Mouse (Mus musculus) hindbrain, postnatal 0 days (tissue): ENCODE measurements around the gene Nwd1. TPM values are rescaled to one million over a fixed set of nuclear protein-coding genes. Genes with fewer than 3 reads are reported as not detected.

ENCODE experiments used
- ATAC-seq: fragments of 200-750 bp; cut with Nextera tagmentation; 2 replicates; pipeline ENCODE4 v1.8.0; 2017; ENCODE audit warnings: mild to moderate bottlenecking, moderate TSS enrichment, moderate library complexity
- DNase-seq: peaks from one replicate; pipeline ENCODE4 v3.0.0-alpha.2; 2015; ENCODE audit warnings: low spot score
- H3K27ac ChIP-seq: fragments of 300-500 bp; sonication (generic); 2 replicates; pipeline ENCODE4 v1.5.1; 2014; ENCODE audit warnings: mild to moderate bottlenecking
- H3K27me3 ChIP-seq: fragments of 300-500 bp; sonication (generic); 2 replicates; pipeline ENCODE4 v1.6.1; 2014; ENCODE audit warnings: low read length, mixed read lengths; ENCODE audit not compliant: insufficient read depth
- H3K36me3 ChIP-seq: fragments of 300-500 bp; sonication (generic); 2 replicates; pipeline ENCODE4 v1.6.1; 2014; ENCODE audit warnings: low read length, mixed read lengths; ENCODE audit not compliant: insufficient read depth
- H3K4me1 ChIP-seq: fragments of 300-500 bp; sonication (generic); 2 replicates; pipeline ENCODE4 v1.6.1; 2014; ENCODE audit warnings: antibody characterized with exemption, low read length, mixed read lengths; ENCODE audit not compliant: insufficient read depth
- H3K4me2 ChIP-seq: fragments of 300-500 bp; sonication (generic); 2 replicates; pipeline ENCODE4 v1.6.1; 2014; ENCODE audit warnings: low read depth, mild to moderate bottlenecking, low read length, moderate library complexity, mixed read lengths
- H3K4me3 ChIP-seq: fragments of 300-500 bp; sonication (generic); 2 replicates; pipeline ENCODE4 v1.5.1; 2014; ENCODE audit warnings: low read length
- H3K9ac ChIP-seq: fragments of 300-500 bp; sonication (generic); replicated peaks from 2 replicates; pipeline ENCODE4 v1.6.1; 2014; ENCODE audit warnings: mild to moderate bottlenecking, low read length, moderate library complexity, mixed read lengths
- H3K9me3 ChIP-seq: fragments of 300-500 bp; sonication (generic); 2 replicates; pipeline ENCODE4 v1.6.1; 2016; ENCODE audit warnings: low read length, mixed read lengths
- CTCF ChIP-seq: IDR thresholded peaks from 2 replicates; pipeline ENCODE4 v1.5.1; 2016; ENCODE audit warnings: antibody characterized with exemption, control low read depth, low read depth
- WGBS: fragments of 180-500 bp; shearing (Covaris S2); extraction: QIAGEN DNeasy Blood & Tissue Kit; methylation state at CpG from one replicate; pipeline ENCODE4 v1.1.7; 2014; 5-methylcytosine and 5-hydroxymethylcytosine counted together
- polyA plus RNA-seq: library from polyadenylated mRNA; unstranded; fragments of >200 nt; fragmentation: Nextera tagmentation; extraction: Ambion mirVana; gene quantifications from 2 replicates; pipeline ENCODE4 v1.2.1, GENCODE M21; 2015
- total RNA-seq: library from RNA; depleted of rRNA; stranded (reverse); fragments of >200 nt; gene quantifications from 2 replicates; pipeline ENCODE4 v1.2.3, GENCODE M21; 2014; rRNA removed

Gene Nwd1
- 42.1 and 50.7 TPM in 2 replicates for total RNA-seq
- 2.9 and 3.1 TPM in 2 replicates for polyA plus RNA-seq

GRCm38 (mm10) chr8:72646060-72646767 is at the start of gene Nwd1:
Gene Nwd1 (plus strand): TSS chr8:72646711.
- H3K36me3 ChIP-seq: no peaks in the 10 kb centered on the region
- no peaks in the 10 kb centered on the region for H3K27me3 ChIP-seq
- H3K4me1 ChIP-seq: peaks cover 6% of the 10 kb centered on the region
- TF ChIP-seq CTCF: peak; percentile 2; the same call in 1 of the 2 replicates
- H3K27ac ChIP-seq: peak within 1 kb of the TSS; percentile 81
- ATAC-seq (peak; percentile 96), DNase-seq (peak; percentile 93)
- peak within 1 kb of the TSS; percentile 39 for H3K4me2 ChIP-seq
- 20% methylated on average over 11 of the region's 11 CpGs for WGBS
- no peak within 1 kb of the TSS; the same call in 1 of the 2 replicates for H3K9ac ChIP-seq
- H3K9me3 ChIP-seq: no peaks in the 10 kb centered on the region
- no peak within 1 kb of the TSS for H3K4me3 ChIP-seq

- Histone ChIP-seq H3K9me3 (no peaks in the 10 kb centered on the region), H3K27ac (no peak overlapping the region), H3K4me3 (no peak overlapping the region), H3K9ac (no peak overlapping the region), H3K36me3 (no peaks in the 10 kb centered on the region), H3K4me2 (no peak overlapping the region), H3K27me3 (no peaks in the 10 kb centered on the region), H3K4me1 (no peaks in the 10 kb centered on the region; the same call in 1 of the 2 replicates)
- DNase-seq (no peak), ATAC-seq (0 out of 2 replicates have a peak, but pooled peaks have one; percentile 10)
- WGBS: 100% methylated on average over 1 of the region's 1 CpGs
- TF ChIP-seq CTCF: no peak
Observed at GRCm38 (mm10) chr8:72642885-72643284, 3.6 kb upstream of the Nwd1 start.

- Histone ChIP-seq H3K4me1 (no peaks in the 10 kb centered on the region; the same call in none of the 2 replicates), H3K4me3 (no peak overlapping the region), H3K27me3 (no peaks in the 10 kb centered on the region), H3K9me3 (no peaks in the 10 kb centered on the region), H3K27ac (no peak overlapping the region), H3K36me3 (no peaks in the 10 kb centered on the region), H3K4me2 (no peak overlapping the region), H3K9ac (no peak overlapping the region)
- peak; percentile 66 for TF ChIP-seq CTCF
- DNase-seq (peak; percentile 70), ATAC-seq (0 out of 2 replicates have a peak, but pooled peaks have one; percentile 19)
- WGBS: 72% methylated on average over 4 of the region's 4 CpGs
Observed at GRCm38 (mm10) chr8:72644601-72645000, 1.9 kb upstream of the Nwd1 start.

- Histone ChIP-seq H3K4me3 (no peak overlapping the region), H3K9ac (no peak overlapping the region; the same call in 1 of the 2 replicates), H3K27me3 (no peaks in the 10 kb centered on the region), H3K36me3 (no peaks in the 10 kb centered on the region), H3K27ac (peak overlapping the region; percentile 81), H3K9me3 (no peaks in the 10 kb centered on the region), H3K4me2 (peak overlapping the region; percentile 39), H3K4me1 (peaks cover 6% of the 10 kb centered on the region)
- WGBS: 40% methylated on average over 5 of the region's 5 CpGs
- no peak for DNase-seq
- TF ChIP-seq CTCF: no peak
- peak; percentile 30; the same call in 1 of the 2 replicates for ATAC-seq
Observed at GRCm38 (mm10) chr8:72646768-72647143, 245 bp downstream of the Nwd1 start.

GRCm38 (mm10) chr8:72650697-72651096 is 4.2 kb downstream of the Nwd1 start:
- Histone ChIP-seq H3K27me3 (no peaks in the 10 kb centered on the region), H3K9me3 (no peaks in the 10 kb centered on the region), H3K9ac (no peak overlapping the region), H3K27ac (no peak overlapping the region), H3K4me1 (peaks cover 14% of the 10 kb centered on the region), H3K36me3 (no peaks in the 10 kb centered on the region), H3K4me3 (no peak overlapping the region), H3K4me2 (no peak overlapping the region)
- ATAC-seq (no peak), DNase-seq (no peak)
- TF ChIP-seq CTCF: no peak
- 91% methylated on average over 2 of the region's 2 CpGs for WGBS

GRCm38 (mm10) chr8:72654565-72655521 is 8.3 kb downstream of the Nwd1 start:
- H3K27ac ChIP-seq: peak overlapping the region; percentile 87
- H3K4me1 ChIP-seq: peaks cover 13% of the 10 kb centered on the region; the same call in 1 of the 2 replicates
- no peaks in the 10 kb centered on the region for H3K27me3 ChIP-seq
- 0 out of 2 replicates have a peak overlapping the region, but pooled peaks have one; percentile 6 for H3K4me2 ChIP-seq
- ATAC-seq: peak; percentile 96
- H3K9ac ChIP-seq: no peak overlapping the region
- TF ChIP-seq CTCF: peak; percentile 60
- no peak overlapping the region for H3K4me3 ChIP-seq
- H3K9me3 ChIP-seq: no peaks in the 10 kb centered on the region
- no peaks in the 10 kb centered on the region for H3K36me3 ChIP-seq
- peak; percentile 77 for DNase-seq
- 24% methylated on average over 13 of the region's 13 CpGs for WGBS
